Mouse (Mus musculus): ENCODE measurements at regions not wholly inside any gene's neighbourhood (a gene's known extent, or its start where the extent isn't known, plus 50 kb on each side); places are given as distances from the start of the nearest gene placed in this dataset.

DNA sequence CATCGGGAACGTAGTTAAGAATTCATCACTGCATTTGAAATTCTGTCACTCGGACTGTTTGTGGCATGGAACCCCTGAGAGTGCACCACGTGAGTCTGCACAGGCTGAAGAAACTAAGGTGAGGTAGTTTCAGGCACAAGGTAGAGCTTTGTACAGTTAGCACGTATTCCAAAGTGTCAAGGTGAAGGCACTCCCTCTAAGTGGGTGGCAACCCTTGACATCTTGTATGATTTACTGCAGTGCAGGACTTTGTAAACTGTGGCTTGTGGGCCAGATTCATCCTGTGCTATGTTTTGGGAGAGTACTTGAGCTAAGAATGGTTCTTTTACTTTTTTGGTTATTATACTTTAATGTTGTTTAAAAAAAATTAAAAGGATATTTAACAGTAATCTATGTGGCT, 133.1 kb downstream of the Ppp4r2 start:
- H3K27me3 ChIP-seq (ENCODE audit: control insufficient read depth, insufficient read depth, low read length), result no peaks in the 10 kb centered on the region
- H3K36me3 ChIP-seq (replicated peaks; ENCODE audit: control insufficient read depth, insufficient read depth, low read depth, low read length), result no peaks in the 10 kb centered on the region
- no peak overlapping the region for H3K27ac ChIP-seq (replicated peaks; ENCODE audit: low read depth, low read length)
- ATAC-seq (replicated peaks; ENCODE audit: insufficient number of reproducible peaks, low FRiP score, low TSS enrichment, low read depth) (no peak), DNase-seq (ENCODE audit: low spot score) (no peak)
- WGBS, result 84% methylated on average over 5 of the region's 5 CpGs
- no peak overlapping the region for H3K9ac ChIP-seq (replicated peaks; ENCODE audit: low read length)
- no peak overlapping the region for H3K4me3 ChIP-seq (ENCODE audit: low read depth, low read length)
- no peak overlapping the region for H3K4me2 ChIP-seq (ENCODE audit: low read depth, low read length)
- H3K4me1 ChIP-seq (ENCODE audit: control insufficient read depth, insufficient read depth, low read length), result no peaks in the 10 kb centered on the region
- H3K9me3 ChIP-seq (replicated peaks; ENCODE audit: control insufficient read depth, low read length), result no peaks in the 10 kb centered on the region

DNA sequence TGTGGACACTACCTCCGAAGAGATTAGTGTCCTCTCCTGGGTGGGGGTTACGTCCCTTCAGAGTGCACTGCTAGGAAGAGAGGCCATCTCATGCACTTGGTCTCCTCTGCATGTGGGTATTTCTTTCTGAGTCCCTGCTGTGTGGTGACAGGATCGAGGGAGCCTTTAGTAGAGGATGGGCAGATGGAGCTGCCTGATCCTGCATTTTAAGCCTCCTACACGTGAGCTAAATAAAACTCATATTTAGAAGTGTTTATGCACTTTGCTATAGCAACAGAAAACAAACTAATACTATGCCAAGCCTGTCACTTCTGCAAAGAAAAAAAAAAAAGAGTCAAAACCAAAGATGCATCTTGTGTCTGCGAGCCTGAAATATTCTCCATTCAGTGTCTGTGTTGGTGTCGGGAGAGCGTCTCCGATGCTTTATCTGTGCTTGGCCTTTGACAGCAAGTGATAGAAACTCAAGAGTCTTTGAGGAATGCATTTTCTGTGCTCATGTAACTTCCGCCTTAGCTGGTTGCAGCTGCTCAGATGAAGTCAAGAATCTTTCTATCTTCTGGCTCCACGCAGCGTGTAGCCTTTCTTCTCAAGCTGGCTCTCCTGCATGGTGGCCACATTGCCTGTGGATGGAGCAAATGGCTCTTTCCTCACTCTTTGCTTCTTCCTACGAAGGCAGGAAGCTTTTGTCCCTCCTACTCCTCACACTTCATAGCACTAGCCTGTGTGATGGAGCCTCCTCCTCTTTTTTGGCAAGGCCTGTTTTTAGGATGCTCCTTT, 134.8 kb downstream of the Ppp4r2 start:
- 81% methylated on average over 12 of the region's 12 CpGs for WGBS
- Histone ChIP-seq H3K4me2 (ENCODE audit: low read depth, low read length) (no peak overlapping the region), H3K9ac (replicated peaks; ENCODE audit: low read length) (no peak overlapping the region), H3K4me3 (ENCODE audit: low read depth, low read length) (no peak overlapping the region), H3K36me3 (replicated peaks; ENCODE audit: control insufficient read depth, insufficient read depth, low read depth, low read length) (no peaks in the 10 kb centered on the region), H3K27ac (replicated peaks; ENCODE audit: low read depth, low read length) (no peak overlapping the region), H3K27me3 (ENCODE audit: control insufficient read depth, insufficient read depth, low read length) (no peaks in the 10 kb centered on the region), H3K9me3 (replicated peaks; ENCODE audit: control insufficient read depth, low read length) (no peaks in the 10 kb centered on the region), H3K4me1 (ENCODE audit: control insufficient read depth, insufficient read depth, low read length) (no peaks in the 10 kb centered on the region)
- ATAC-seq (replicated peaks; ENCODE audit: insufficient number of reproducible peaks, low FRiP score, low TSS enrichment, low read depth) (no peak), DNase-seq (ENCODE audit: low spot score) (no peak)

DNA sequence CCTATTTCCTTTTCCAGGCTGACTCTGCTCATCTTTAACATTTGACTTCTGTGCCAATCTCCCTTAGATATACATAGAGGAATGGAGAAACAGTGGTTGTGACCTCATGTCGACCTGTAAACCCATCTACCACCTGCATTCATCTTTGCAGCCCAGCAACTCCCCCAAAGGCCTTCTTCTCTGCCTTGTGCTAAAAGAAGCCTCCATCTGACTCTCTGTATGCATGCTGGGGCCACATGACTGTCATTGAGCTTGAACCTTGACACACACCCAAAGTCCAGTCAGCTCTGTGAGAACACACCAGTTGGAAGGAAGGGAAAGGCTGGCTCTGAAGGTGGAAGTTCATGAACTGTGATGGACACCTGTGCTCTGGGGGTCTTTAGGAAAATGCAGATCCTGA, 135.5 kb downstream of the Ppp4r2 start:
- no peak overlapping the region for H3K4me3 ChIP-seq (ENCODE audit: low read depth, low read length)
- H3K4me1 ChIP-seq (ENCODE audit: control insufficient read depth, insufficient read depth, low read length), result no peaks in the 10 kb centered on the region
- no peak overlapping the region for H3K4me2 ChIP-seq (ENCODE audit: low read depth, low read length)
- H3K9ac ChIP-seq (replicated peaks; ENCODE audit: low read length), result no peak overlapping the region
- ATAC-seq (replicated peaks; ENCODE audit: insufficient number of reproducible peaks, low FRiP score, low TSS enrichment, low read depth) (no peak), DNase-seq (ENCODE audit: low spot score) (no peak)
- H3K27ac ChIP-seq (replicated peaks; ENCODE audit: low read depth, low read length), result no peak overlapping the region
- H3K36me3 ChIP-seq (replicated peaks; ENCODE audit: control insufficient read depth, insufficient read depth, low read depth, low read length), result no peaks in the 10 kb centered on the region
- no peaks in the 10 kb centered on the region for H3K27me3 ChIP-seq (ENCODE audit: control insufficient read depth, insufficient read depth, low read length)
- 76% methylated on average over 1 of the region's 1 CpGs for WGBS
- H3K9me3 ChIP-seq (replicated peaks; ENCODE audit: control insufficient read depth, low read length), result no peaks in the 10 kb centered on the region

DNA sequence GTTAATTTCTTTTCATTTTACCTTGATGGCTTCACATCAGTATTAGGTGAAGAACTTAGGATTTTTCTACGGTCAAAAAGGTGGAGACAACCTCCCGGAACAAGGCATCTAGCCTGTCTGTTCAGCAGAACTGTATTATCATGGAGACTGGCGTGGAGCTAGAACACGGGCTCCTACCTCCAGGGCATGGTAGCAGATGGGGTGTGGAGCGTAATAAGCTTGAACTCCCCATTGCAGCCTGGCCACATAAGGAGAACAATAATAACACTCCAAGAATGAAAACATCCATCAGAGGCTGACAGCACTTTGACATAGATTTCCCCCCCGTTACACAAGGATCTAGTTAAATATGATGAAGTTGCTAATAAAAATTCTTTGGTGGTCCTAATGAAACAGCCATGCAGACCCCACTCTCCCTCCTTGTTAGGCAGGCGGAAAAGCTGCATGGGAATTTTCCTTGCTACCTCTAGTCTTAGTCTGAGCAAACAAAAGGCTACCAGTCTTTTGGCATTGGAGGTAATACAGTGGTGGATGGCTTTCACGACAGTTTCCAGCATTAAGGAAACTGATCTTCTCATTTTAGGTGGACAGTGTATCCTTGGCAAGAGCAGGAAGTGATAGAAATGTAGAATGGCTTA, 137.5 kb downstream of the Ppp4r2 start:
- WGBS, result 58% methylated on average over 8 of the region's 8 CpGs
- Histone ChIP-seq H3K9ac (replicated peaks; ENCODE audit: low read length) (no peak overlapping the region), H3K4me3 (ENCODE audit: low read depth, low read length) (no peak overlapping the region), H3K4me1 (ENCODE audit: control insufficient read depth, insufficient read depth, low read length) (no peaks in the 10 kb centered on the region; the same call in 1 of the 2 replicates), H3K9me3 (replicated peaks; ENCODE audit: control insufficient read depth, low read length) (no peaks in the 10 kb centered on the region), H3K4me2 (ENCODE audit: low read depth, low read length) (no peak overlapping the region), H3K27ac (replicated peaks; ENCODE audit: low read depth, low read length) (no peak overlapping the region), H3K27me3 (ENCODE audit: control insufficient read depth, insufficient read depth, low read length) (no peaks in the 10 kb centered on the region), H3K36me3 (replicated peaks; ENCODE audit: control insufficient read depth, insufficient read depth, low read depth, low read length) (no peaks in the 10 kb centered on the region)
- ATAC-seq (replicated peaks; ENCODE audit: insufficient number of reproducible peaks, low FRiP score, low TSS enrichment, low read depth) (no peak), DNase-seq (ENCODE audit: low spot score) (no peak)

DNA sequence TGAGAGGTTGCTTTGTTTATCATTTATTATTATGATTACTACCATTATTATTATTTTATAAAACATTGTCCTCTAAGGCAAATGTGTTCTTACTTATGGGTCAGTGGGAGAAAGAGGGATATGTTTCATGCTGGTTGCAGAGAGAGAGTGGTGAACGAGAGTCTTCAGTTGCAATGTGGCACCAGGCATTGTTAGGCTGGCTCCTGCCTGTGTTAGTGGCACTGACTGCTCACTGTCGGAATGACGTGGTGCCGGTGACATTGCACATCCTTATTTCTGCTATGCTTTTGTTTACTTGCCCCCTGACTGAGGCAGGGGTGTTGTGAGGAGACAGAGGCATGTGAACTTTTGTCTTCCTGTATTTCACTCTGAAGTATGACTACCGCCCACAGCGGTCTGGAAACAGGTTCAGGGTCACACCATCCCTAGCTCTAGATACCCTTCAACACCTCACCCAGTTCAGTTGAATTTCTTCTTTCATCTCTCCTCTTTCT, 138.1 kb downstream of the Ppp4r2 start:
- 52% methylated on average over 6 of the region's 6 CpGs for WGBS
- no peak for ATAC-seq (replicated peaks; ENCODE audit: insufficient number of reproducible peaks, low FRiP score, low TSS enrichment, low read depth)

DNA sequence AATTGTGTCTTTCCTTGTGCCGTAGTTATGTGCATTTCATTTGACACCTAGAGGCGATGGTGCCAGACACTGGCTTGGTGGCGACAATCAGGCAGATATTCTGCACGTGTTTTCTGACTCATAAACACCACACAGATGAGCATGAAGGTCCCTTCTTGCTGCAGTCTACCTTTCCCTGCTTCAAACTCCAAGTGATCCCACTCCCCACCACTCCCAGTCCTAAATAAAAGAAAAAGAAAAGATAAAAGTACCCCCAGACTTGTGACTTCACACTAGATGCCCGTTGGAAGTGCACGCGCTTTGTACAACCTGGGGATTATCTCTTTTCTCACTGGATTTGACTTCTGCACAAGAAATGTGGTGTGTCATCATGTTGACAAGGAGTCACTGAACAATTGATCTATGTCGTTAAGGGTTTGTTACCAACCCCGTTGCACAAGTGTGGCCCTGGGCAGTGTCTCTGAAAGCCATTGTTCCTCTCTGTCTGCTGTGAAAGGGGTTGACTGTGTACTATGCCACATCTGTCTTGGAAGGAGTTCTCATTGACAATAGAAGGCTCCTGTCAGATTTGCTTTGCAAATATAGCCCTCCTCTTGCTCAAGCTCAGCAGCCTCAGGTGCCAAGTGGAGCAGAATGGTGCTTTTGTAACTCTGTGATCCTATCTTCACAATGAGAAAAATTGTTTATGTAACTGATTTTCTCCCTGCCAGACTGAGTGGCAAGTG, 140.1 kb downstream of the Ppp4r2 start:
- no peak overlapping the region for H3K4me2 ChIP-seq (ENCODE audit: low read depth, low read length)
- no peak overlapping the region for H3K9ac ChIP-seq (replicated peaks; ENCODE audit: low read length)
- 71% methylated on average over 9 of the region's 9 CpGs for WGBS
- no peaks in the 10 kb centered on the region; the same call in 1 of the 2 replicates for H3K4me1 ChIP-seq (ENCODE audit: control insufficient read depth, insufficient read depth, low read length)
- H3K27ac ChIP-seq (replicated peaks; ENCODE audit: low read depth, low read length), result no peak overlapping the region
- no peak for ATAC-seq (replicated peaks; ENCODE audit: insufficient number of reproducible peaks, low FRiP score, low TSS enrichment, low read depth)
- DNase-seq (ENCODE audit: low spot score), result no peak
- H3K27me3 ChIP-seq (ENCODE audit: control insufficient read depth, insufficient read depth, low read length), result no peaks in the 10 kb centered on the region
- no peaks in the 10 kb centered on the region for H3K9me3 ChIP-seq (replicated peaks; ENCODE audit: control insufficient read depth, low read length)
- H3K36me3 ChIP-seq (replicated peaks; ENCODE audit: control insufficient read depth, insufficient read depth, low read depth, low read length), result no peaks in the 10 kb centered on the region
- H3K4me3 ChIP-seq (ENCODE audit: low read depth, low read length), result no peak overlapping the region

More for the DNA sequence above, 138.1 kb downstream of the Ppp4r2 start:
- Histone ChIP-seq H3K9me3 (replicated peaks; ENCODE audit: control insufficient read depth, low read length) (no peaks in the 10 kb centered on the region), H3K4me1 (ENCODE audit: control insufficient read depth, insufficient read depth, low read length) (no peaks in the 10 kb centered on the region; the same call in 1 of the 2 replicates), H3K27me3 (ENCODE audit: control insufficient read depth, insufficient read depth, low read length) (no peaks in the 10 kb centered on the region), H3K4me2 (ENCODE audit: low read depth, low read length) (no peak overlapping the region), H3K4me3 (ENCODE audit: low read depth, low read length) (no peak overlapping the region), H3K9ac (replicated peaks; ENCODE audit: low read length) (no peak overlapping the region), H3K36me3 (replicated peaks; ENCODE audit: control insufficient read depth, insufficient read depth, low read depth, low read length) (no peaks in the 10 kb centered on the region), H3K27ac (replicated peaks; ENCODE audit: low read depth, low read length) (no peak overlapping the region)
- no peak for DNase-seq (ENCODE audit: low spot score)

DNA sequence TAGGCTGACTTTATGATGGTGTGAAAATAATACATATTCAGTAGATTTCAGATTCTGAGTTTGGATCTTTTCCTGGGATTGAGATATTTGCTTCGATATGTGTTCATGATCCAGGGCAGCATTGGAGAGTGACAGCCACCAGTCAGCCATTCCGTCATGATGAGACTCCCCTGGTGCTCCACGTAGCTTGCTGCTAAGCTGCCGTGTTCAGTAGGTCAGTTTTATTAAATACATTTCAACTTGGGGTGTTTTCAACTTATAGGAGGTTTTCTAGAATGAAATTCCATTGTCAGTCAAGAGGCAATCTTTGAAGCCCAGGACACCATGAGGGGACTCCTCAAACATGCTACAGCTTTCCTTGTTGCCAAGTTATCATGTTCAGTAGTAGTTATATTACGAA, 141.3 kb downstream of the Ppp4r2 start:
- no peak for DNase-seq (ENCODE audit: low spot score)
- Histone ChIP-seq H3K36me3 (replicated peaks; ENCODE audit: control insufficient read depth, insufficient read depth, low read depth, low read length) (no peaks in the 10 kb centered on the region), H3K27me3 (ENCODE audit: control insufficient read depth, insufficient read depth, low read length) (no peaks in the 10 kb centered on the region), H3K9me3 (replicated peaks; ENCODE audit: control insufficient read depth, low read length) (no peaks in the 10 kb centered on the region), H3K4me3 (ENCODE audit: low read depth, low read length) (no peak overlapping the region), H3K4me1 (ENCODE audit: control insufficient read depth, insufficient read depth, low read length) (no peaks in the 10 kb centered on the region; the same call in 1 of the 2 replicates), H3K9ac (replicated peaks; ENCODE audit: low read length) (no peak overlapping the region), H3K27ac (replicated peaks; ENCODE audit: low read depth, low read length) (no peak overlapping the region), H3K4me2 (ENCODE audit: low read depth, low read length) (no peak overlapping the region)
- ATAC-seq (replicated peaks; ENCODE audit: insufficient number of reproducible peaks, low FRiP score, low TSS enrichment, low read depth), result no peak
- WGBS, result 89% methylated on average over 5 of the region's 5 CpGs

DNA sequence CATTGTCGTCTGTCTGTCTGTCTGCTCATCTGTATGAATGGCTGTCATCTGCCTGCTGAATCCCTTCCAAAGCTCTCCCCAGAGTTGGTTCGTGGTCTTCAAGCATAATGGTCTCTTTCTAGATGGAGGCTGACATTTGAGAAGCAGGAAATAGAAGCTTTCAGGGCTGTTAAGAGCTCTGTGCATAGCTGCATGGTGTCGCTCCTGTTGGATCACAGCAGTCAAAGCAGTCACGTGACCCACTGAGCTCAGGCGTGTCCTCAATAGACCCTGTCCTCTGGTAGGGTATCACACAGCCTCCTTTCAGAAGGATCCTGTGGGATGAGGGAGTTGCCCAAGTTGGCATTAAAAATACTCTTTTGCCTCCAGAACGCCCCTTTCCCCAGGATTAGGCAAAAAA, 142.4 kb downstream of the Ppp4r2 start:
- H3K9ac ChIP-seq (replicated peaks; ENCODE audit: low read length), result no peak overlapping the region
- no peaks in the 10 kb centered on the region; the same call in 1 of the 2 replicates for H3K4me1 ChIP-seq (ENCODE audit: control insufficient read depth, insufficient read depth, low read length)
- H3K27ac ChIP-seq (replicated peaks; ENCODE audit: low read depth, low read length), result no peak overlapping the region
- H3K27me3 ChIP-seq (ENCODE audit: control insufficient read depth, insufficient read depth, low read length), result no peaks in the 10 kb centered on the region
- peak; percentile 80 for DNase-seq (ENCODE audit: low spot score)
- H3K4me3 ChIP-seq (ENCODE audit: low read depth, low read length), result no peak overlapping the region
- no peaks in the 10 kb centered on the region for H3K9me3 ChIP-seq (replicated peaks; ENCODE audit: control insufficient read depth, low read length)
- H3K4me2 ChIP-seq (ENCODE audit: low read depth, low read length), result peak overlapping the region; percentile 25
- ATAC-seq (replicated peaks; ENCODE audit: insufficient number of reproducible peaks, low FRiP score, low TSS enrichment, low read depth), result peak; percentile 89
- H3K36me3 ChIP-seq (replicated peaks; ENCODE audit: control insufficient read depth, insufficient read depth, low read depth, low read length), result no peaks in the 10 kb centered on the region
- WGBS, result 27% methylated on average over 6 of the region's 6 CpGs
